Mouse (Mus musculus) hindbrain, embryonic 16.5 days (tissue): ENCODE data around the gene Ctsd. TPM values are rescaled to one million over a fixed set of nuclear protein-coding genes. Genes with fewer than 3 reads are reported as not detected.
A peak's percentile ranks its signal among the peaks of the same experiment; 100 is the strongest.

Experiments used
- ATAC-seq: fragments of 200-750 bp; cut with Nextera tagmentation; 2 replicates; pipeline ENCODE4 v1.8.0; 2017; ENCODE audit warnings: moderate TSS enrichment, moderate library complexity
- H3K27ac ChIP-seq: fragments of 300-500 bp; sonication (generic); 2 replicates; pipeline ENCODE4 v1.5.1; 2014; ENCODE audit warnings: low read depth, mild to moderate bottlenecking, control low read depth, low read length, moderate library complexity
- H3K27me3 ChIP-seq: fragments of 300-500 bp; sonication (generic); replicated peaks from 2 replicates; pipeline ENCODE4 v1.6.1; 2014; ENCODE audit warnings: low read length; ENCODE audit not compliant: control insufficient read depth, insufficient read depth
- H3K36me3 ChIP-seq: fragments of 300-500 bp; sonication (generic); 2 replicates; pipeline ENCODE4 v1.6.1; 2014; ENCODE audit warnings: mild to moderate bottlenecking, low read length, moderate library complexity, mixed read lengths; ENCODE audit not compliant: control insufficient read depth, insufficient read depth
- H3K4me1 ChIP-seq: fragments of 300-500 bp; sonication (generic); 2 replicates; pipeline ENCODE4 v1.6.1; 2014; ENCODE audit warnings: low read depth, low read length; ENCODE audit not compliant: control insufficient read depth, insufficient read depth
- H3K4me2 ChIP-seq: fragments of 300-500 bp; sonication (generic); 2 replicates; pipeline ENCODE4 v1.6.1; 2014; ENCODE audit warnings: mild to moderate bottlenecking, low read length, control low read depth, moderate library complexity
- H3K4me3 ChIP-seq: fragments of 300-500 bp; sonication (generic); 2 replicates; pipeline ENCODE4 v1.5.1; 2014; ENCODE audit warnings: mild to moderate bottlenecking, low read length, control low read depth, moderate library complexity
- H3K9ac ChIP-seq: fragments of 300-500 bp; sonication (generic); 2 replicates; pipeline ENCODE4 v1.6.1; 2014; ENCODE audit warnings: low read depth, mild to moderate bottlenecking, control low read depth, low read length, moderate library complexity
- H3K9me3 ChIP-seq: fragments of 300-500 bp; sonication (generic); 2 replicates; pipeline ENCODE4 v1.6.1; 2014; ENCODE audit warnings: mild to moderate bottlenecking, low read length, moderate library complexity; ENCODE audit not compliant: control insufficient read depth
- WGBS: fragments of 180-500 bp; shearing (Covaris S2); extraction: QIAGEN DNeasy Blood & Tissue Kit; methylation state at CpG from one replicate; pipeline ENCODE4 v1.1.7; 2014; 5-methylcytosine and 5-hydroxymethylcytosine counted together
- polyA plus RNA-seq: library from polyadenylated mRNA; unstranded; fragments of >200 nt; fragmentation: Nextera tagmentation; extraction: Ambion mirVana; gene quantifications from 2 replicates; pipeline ENCODE4 v1.2.1, GENCODE M21; 2015

Gene Ctsd
- polyA plus RNA-seq, 1 experiment from 2014 or later = 378 TPM

DNA sequence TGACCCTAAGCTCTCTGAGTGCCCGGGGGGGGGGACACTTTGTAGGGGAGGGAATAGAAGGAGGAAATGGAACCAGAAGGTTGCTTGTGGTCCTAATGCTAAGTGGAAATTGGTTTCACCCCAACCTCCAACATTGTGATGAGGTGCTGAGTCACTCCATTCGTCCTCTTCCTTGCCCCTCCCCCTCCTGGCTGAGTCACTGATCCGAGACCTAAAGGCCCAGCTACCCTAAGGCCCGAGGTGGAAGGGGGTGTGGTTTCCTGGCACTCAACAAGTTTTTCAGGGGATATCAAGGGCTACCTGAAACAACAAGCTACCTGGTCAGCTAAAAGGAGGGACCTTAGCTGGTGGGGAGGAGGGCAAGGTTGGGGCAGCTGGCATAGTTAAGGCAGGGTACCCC lies 5.4 kb upstream of the Ctsd start:
- 24% methylated on average over 4 of the region's 4 CpGs for WGBS
- H3K9me3 ChIP-seq = no peaks in the 10 kb centered on the region
- no peak overlapping the region for H3K4me3 ChIP-seq
- no peak for ATAC-seq
- no peak overlapping the region for H3K4me2 ChIP-seq
- no peaks in the 10 kb centered on the region for H3K27me3 ChIP-seq
- no peak overlapping the region for H3K9ac ChIP-seq
- no peaks in the 10 kb centered on the region for H3K36me3 ChIP-seq
- H3K27ac ChIP-seq = no peak overlapping the region
- H3K4me1 ChIP-seq = no peaks in the 10 kb centered on the region

GRCm38 (mm10) chr7:142391609-142392008 lies 3.8 kb upstream of the Ctsd start:
- WGBS = 73% methylated on average over 4 of the region's 4 CpGs
- H3K4me2 ChIP-seq = no peak overlapping the region
- no peaks in the 10 kb centered on the region for H3K36me3 ChIP-seq
- H3K4me1 ChIP-seq = peaks cover 5% of the 10 kb centered on the region
- H3K4me3 ChIP-seq = no peak overlapping the region
- H3K27ac ChIP-seq = no peak overlapping the region
- no peaks in the 10 kb centered on the region for H3K9me3 ChIP-seq
- no peak overlapping the region for H3K9ac ChIP-seq
- no peak for ATAC-seq
- H3K27me3 ChIP-seq = no peaks in the 10 kb centered on the region

- 86% methylated on average over 3 of the region's 3 CpGs for WGBS
- H3K27me3 ChIP-seq = no peaks in the 10 kb centered on the region
These were observed 3.3 kb upstream of the Ctsd start for GRCm38 (mm10) chr7:142391108-142391507.

GRCm38 (mm10) chr7:142389961-142390650 lies 2.3 kb upstream of the Ctsd start:
- Histone ChIP-seq H3K36me3 (no peaks in the 10 kb centered on the region), H3K4me1 (peaks cover 15% of the 10 kb centered on the region), H3K27ac (no peak overlapping the region), H3K4me2 (no peak overlapping the region), H3K27me3 (no peaks in the 10 kb centered on the region), H3K9ac (no peak overlapping the region), H3K9me3 (no peaks in the 10 kb centered on the region), H3K4me3 (no peak overlapping the region)
- WGBS = 94% methylated on average over 3 of the region's 3 CpGs
- ATAC-seq = no peak

More at GRCm38 (mm10) chr7:142391108-142391507, 3.3 kb upstream of the Ctsd start:
- no peaks in the 10 kb centered on the region for H3K36me3 ChIP-seq
- H3K27ac ChIP-seq = no peak overlapping the region
- H3K4me2 ChIP-seq = no peak overlapping the region
- H3K4me3 ChIP-seq = no peak overlapping the region
- H3K4me1 ChIP-seq = peaks cover 10% of the 10 kb centered on the region
- ATAC-seq = no peak
- H3K9me3 ChIP-seq = no peaks in the 10 kb centered on the region
- H3K9ac ChIP-seq = no peak overlapping the region

- Histone ChIP-seq H3K36me3 (peaks cover 11% of the 10 kb centered on the region), H3K27me3 (no peaks in the 10 kb centered on the region), H3K4me3 (no peak overlapping the region), H3K4me2 (no peak overlapping the region), H3K9me3 (no peaks in the 10 kb centered on the region), H3K27ac (no peak overlapping the region), H3K4me1 (peaks cover 15% of the 10 kb centered on the region), H3K9ac (no peak overlapping the region)
- 95% methylated on average over 2 of the region's 2 CpGs for WGBS
- ATAC-seq = no peak
These were observed 902 bp upstream of the Ctsd start for GRCm38 (mm10) chr7:142388740-142389139.

GRCm38 (mm10) chr7:142388198-142388597 lies 360 bp upstream of the Ctsd start:
- peaks cover 15% of the 10 kb centered on the region for H3K4me1 ChIP-seq
- H3K27me3 ChIP-seq = no peaks in the 10 kb centered on the region
- WGBS = 89% methylated on average over 1 of the region's 1 CpGs
- H3K27ac ChIP-seq = peak overlapping the region; percentile 77
- ATAC-seq = peak; percentile 41
- H3K4me2 ChIP-seq = peak overlapping the region; percentile 84
- peak overlapping the region; percentile 84 for H3K4me3 ChIP-seq
- no peaks in the 10 kb centered on the region for H3K9me3 ChIP-seq
- H3K36me3 ChIP-seq = peaks cover 16% of the 10 kb centered on the region
- H3K9ac ChIP-seq = peak overlapping the region; percentile 49

DNA sequence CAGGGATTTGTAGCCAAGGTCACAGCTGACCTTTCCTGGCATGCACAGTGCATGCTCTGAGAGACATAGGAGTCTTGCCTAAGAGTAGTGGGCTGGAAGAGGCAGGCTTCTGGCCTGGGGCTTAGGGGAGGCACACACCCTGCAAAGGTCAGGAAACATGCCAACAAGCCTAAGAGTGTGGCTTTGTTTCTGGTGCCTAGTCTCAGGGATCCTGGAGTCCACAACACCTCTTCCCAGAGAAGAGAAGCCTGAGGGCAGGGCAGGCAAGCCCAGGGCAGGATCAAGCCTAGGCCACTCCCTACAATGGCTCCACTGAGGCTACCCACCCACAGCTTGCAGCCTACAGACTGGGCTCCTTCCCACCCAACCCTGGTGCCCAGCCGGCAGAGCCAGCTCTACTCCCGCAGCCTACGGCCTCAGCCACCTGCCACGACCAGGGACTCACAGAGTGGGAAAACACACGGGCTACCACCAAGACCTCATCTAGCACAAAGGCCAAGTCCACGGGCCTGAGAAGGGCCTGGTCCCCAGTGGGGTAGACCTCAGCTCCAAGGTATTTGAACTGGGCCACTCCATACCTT lies 1.1 kb downstream of the Ctsd start:
- Histone ChIP-seq H3K27me3 (no peaks in the 10 kb centered on the region), H3K4me1 (peaks cover 15% of the 10 kb centered on the region), H3K9me3 (no peaks in the 10 kb centered on the region), H3K4me3 (peak overlapping the region; percentile 84), H3K4me2 (peak overlapping the region; percentile 84), H3K36me3 (peaks cover 27% of the 10 kb centered on the region), H3K27ac (no peak overlapping the region), H3K9ac (peak overlapping the region; percentile 86)
- 68% methylated on average over 6 of the region's 6 CpGs for WGBS
- no peak for ATAC-seq

DNA sequence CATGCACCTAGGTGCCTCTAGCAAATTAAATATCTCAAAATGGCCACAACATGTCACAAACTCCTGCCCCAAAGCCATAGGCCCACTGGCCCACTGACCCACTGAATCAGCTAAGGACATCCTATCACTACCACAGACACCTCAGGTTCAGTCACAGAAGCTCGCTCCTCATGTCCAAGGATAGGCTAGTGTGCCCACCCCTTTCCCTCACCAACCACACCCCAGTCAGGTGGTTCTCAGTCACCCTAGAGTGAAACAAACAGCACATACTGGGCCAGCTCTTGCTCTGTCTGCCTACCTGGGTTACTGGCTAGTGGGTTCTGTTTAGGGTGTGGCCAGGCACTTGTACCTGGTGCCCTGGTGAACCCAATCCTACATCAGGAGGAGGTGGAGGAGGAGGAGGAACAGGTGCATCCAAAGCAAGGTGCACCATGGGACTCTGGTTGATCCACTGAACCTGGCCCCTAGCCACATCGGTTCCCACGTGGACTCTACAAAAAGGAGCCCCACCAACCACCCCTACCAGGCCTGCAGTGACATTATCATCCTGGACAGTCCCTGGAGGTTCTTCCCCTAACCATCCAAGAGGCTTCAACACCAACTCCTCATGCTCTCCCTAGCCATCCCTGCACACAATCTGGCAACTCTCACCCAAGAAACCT lies 2.0 kb downstream of the Ctsd start:
- Histone ChIP-seq H3K27ac (no peak overlapping the region), H3K36me3 (peaks cover 35% of the 10 kb centered on the region), H3K9me3 (no peaks in the 10 kb centered on the region), H3K4me1 (peaks cover 15% of the 10 kb centered on the region), H3K4me2 (peak overlapping the region; percentile 84), H3K9ac (no peak overlapping the region), H3K27me3 (no peaks in the 10 kb centered on the region), H3K4me3 (no peak overlapping the region; the same call in 1 of the 2 replicates)
- ATAC-seq = no peak
- WGBS = 85% methylated on average over 3 of the region's 3 CpGs

DNA sequence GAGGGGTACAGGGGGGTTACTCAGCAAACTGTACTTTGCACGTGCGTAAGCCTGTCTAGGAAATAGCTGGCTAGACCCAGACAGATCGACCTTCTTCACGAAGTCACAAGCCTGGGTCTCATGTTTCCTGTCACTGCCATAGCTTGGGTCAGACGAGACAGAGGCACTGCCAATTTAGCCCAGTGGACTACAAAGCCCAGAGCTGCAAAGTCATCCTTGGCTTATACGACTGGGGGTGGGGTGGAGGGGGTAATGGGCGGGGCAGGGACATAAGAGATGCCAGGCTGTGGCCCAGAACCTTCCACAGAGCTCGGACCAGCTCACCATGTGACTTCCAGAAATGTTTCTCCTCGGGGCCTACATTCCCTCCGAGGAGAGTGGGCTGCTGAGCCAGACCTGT lies 3.5 kb downstream of the Ctsd start:
- no peak overlapping the region for H3K4me3 ChIP-seq
- H3K27ac ChIP-seq = no peak overlapping the region
- no peak overlapping the region for H3K9ac ChIP-seq
- H3K4me1 ChIP-seq = peaks cover 15% of the 10 kb centered on the region
- ATAC-seq = no peak
- no peaks in the 10 kb centered on the region for H3K27me3 ChIP-seq
- no peaks in the 10 kb centered on the region for H3K9me3 ChIP-seq
- H3K4me2 ChIP-seq = no peak overlapping the region
- H3K36me3 ChIP-seq = peaks cover 51% of the 10 kb centered on the region
- 93% methylated on average over 10 of the region's 10 CpGs for WGBS
